Mouse (Mus musculus): ENCODE results near the gene Krt7. TPM values are rescaled to one million over a fixed set of nuclear protein-coding genes. Genes with fewer than 3 reads are reported as not detected.

Krt7 gene
- polyA plus RNA-seq, 1 experiment from 2014 or later, result 108 TPM

DNA sequence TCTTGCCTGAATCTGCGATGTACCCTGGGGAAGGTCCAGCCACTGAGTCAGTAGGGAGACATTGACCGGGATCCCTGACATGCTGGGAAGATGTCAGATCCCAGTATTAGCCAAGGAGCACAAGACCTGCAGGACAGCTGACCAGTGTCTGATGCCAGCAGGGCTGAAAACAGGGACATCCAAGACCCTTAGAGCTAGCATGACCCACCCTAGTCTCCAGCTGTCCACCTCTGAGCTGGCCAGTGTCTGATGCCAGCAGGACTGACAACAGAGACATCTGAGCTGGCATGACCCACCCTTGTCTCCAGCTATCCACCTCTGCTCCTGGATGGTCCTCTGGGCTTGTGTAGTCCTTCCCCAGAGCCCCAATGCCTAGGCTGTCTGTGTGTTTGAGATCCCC lies 43.9 kb upstream of the Krt7 start:
- WGBS, result 52% methylated on average over 2 of the region's 2 CpGs
- ATAC-seq (ENCODE audit: insufficient read depth) (no peak), DNase-seq (no peak)
- Histone ChIP-seq H3K4me1 (ENCODE audit: insufficient read depth) (peaks cover 23% of the 10 kb centered on the region), H3K9ac (peak overlapping the region; percentile 9; the same call in 1 of the 2 replicates), H3K4me2 (no peak overlapping the region), H3K27me3 (ENCODE audit: insufficient read depth, low read length) (no peaks in the 10 kb centered on the region), H3K27ac (ENCODE audit: low read depth) (no peak overlapping the region), H3K36me3 (ENCODE audit: insufficient read depth) (no peaks in the 10 kb centered on the region), H3K9me3 (ENCODE audit: low read depth, low read length) (no peaks in the 10 kb centered on the region), H3K4me3 (ENCODE audit: low read depth, low read length) (no peak overlapping the region)
- TF ChIP-seq CTCF (IDR thresholded peaks at IDR 0.05; ENCODE audit: low read depth), result no peak

DNA sequence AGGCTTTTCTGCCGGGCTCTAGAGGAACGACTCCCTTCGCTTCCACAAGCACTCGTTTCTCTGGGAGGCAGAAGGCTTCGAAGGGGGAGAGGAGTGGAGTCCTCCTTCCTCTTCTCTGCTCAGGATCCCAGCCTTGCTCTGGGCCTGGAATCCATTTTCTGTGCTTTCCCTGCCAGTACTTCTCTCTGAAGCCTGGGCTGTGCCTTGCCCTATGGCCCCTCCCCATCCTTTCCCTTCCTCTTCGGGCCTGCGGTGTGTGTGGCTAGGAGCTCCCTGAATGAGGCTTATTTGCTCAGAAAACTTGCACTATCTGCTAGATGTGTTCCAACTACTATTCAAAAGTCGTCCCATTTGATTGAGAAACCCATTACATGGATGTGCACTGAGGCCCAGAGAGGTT lies 43.3 kb upstream of the Krt7 start:
- TF ChIP-seq CTCF (IDR thresholded peaks at IDR 0.05; ENCODE audit: low read depth), result no peak
- WGBS, result 63% methylated on average over 8 of the region's 8 CpGs
- Histone ChIP-seq H3K4me2 (no peak overlapping the region), H3K4me1 (ENCODE audit: insufficient read depth) (peaks cover 23% of the 10 kb centered on the region), H3K4me3 (ENCODE audit: low read depth, low read length) (no peak overlapping the region), H3K27ac (ENCODE audit: low read depth) (no peak overlapping the region), H3K36me3 (ENCODE audit: insufficient read depth) (no peaks in the 10 kb centered on the region), H3K9ac (no peak overlapping the region), H3K27me3 (ENCODE audit: insufficient read depth, low read length) (no peaks in the 10 kb centered on the region), H3K9me3 (ENCODE audit: low read depth, low read length) (no peaks in the 10 kb centered on the region)
- no peak for ATAC-seq (ENCODE audit: insufficient read depth)
- DNase-seq, result no peak

GRCm38 (mm10) chr15:101368015-101368414 lies 42.8 kb upstream of the Krt7 start:
- Histone ChIP-seq H3K4me2 (no peak overlapping the region), H3K36me3 (ENCODE audit: insufficient read depth) (no peaks in the 10 kb centered on the region), H3K9ac (no peak overlapping the region), H3K4me3 (ENCODE audit: low read depth, low read length) (no peak overlapping the region), H3K9me3 (ENCODE audit: low read depth, low read length) (no peaks in the 10 kb centered on the region), H3K27me3 (ENCODE audit: insufficient read depth, low read length) (no peaks in the 10 kb centered on the region), H3K4me1 (ENCODE audit: insufficient read depth) (peaks cover 23% of the 10 kb centered on the region), H3K27ac (ENCODE audit: low read depth) (no peak overlapping the region)
- TF ChIP-seq CTCF (IDR thresholded peaks at IDR 0.05; ENCODE audit: low read depth), result no peak
- WGBS, result 75% methylated on average over 6 of the region's 6 CpGs
- ATAC-seq (ENCODE audit: insufficient read depth) (no peak), DNase-seq (no peak)

DNA sequence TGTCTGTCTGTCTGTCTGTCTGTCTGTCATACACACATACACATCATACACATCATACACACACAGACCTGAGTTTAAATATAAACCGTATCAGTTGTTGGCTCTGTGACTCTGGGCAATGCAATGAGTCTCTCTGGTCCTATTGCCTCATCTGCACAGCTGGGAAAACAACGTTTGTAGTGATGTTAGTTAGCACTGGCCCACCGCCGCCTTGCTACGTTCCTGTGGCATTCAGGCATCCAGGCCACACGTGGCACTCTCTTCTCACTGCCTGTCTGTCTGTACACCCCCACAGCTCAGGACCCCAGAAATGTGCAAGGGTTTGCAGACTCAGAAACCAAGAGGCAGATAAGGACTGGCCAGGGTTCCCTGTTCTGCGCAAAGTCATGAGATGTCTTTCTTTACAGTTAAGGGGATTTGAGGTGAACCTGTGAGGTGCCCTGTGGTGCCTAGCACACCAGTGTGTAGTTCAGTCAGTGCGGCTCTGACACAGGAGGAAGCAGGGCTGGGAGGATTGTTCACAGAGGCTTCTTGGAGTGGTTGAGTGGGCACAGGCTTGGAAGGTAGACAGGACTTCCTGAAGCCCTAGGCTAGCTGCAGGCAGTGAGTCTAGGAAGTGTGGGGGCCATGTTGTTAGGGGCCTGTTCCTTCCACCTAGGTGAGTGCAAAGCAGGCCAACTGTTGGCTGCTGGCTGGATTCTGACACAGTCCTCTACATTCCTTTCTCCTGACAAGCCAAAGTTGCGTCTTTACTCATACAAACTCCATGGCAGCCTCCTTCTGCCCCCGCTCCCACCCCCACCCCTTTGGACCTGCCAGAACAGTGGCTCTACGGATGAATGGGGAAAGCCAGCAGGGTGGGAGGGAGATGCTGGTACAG lies 42.1 kb upstream of the Krt7 start:
- no peaks in the 10 kb centered on the region for H3K36me3 ChIP-seq (ENCODE audit: insufficient read depth)
- peaks cover 23% of the 10 kb centered on the region for H3K4me1 ChIP-seq (ENCODE audit: insufficient read depth)
- H3K9ac ChIP-seq, result no peak overlapping the region
- no peak overlapping the region for H3K4me3 ChIP-seq (ENCODE audit: low read depth, low read length)
- H3K4me2 ChIP-seq, result no peak overlapping the region; the same call in 1 of the 2 replicates
- no peak for TF ChIP-seq CTCF (IDR thresholded peaks at IDR 0.05; ENCODE audit: low read depth)
- WGBS, result 66% methylated on average over 11 of the region's 11 CpGs
- no peaks in the 10 kb centered on the region for H3K9me3 ChIP-seq (ENCODE audit: low read depth, low read length)
- ATAC-seq (ENCODE audit: insufficient read depth) (no peak), DNase-seq (peak; percentile 28)
- H3K27me3 ChIP-seq (ENCODE audit: insufficient read depth, low read length), result no peaks in the 10 kb centered on the region
- peak overlapping the region; percentile 66 for H3K27ac ChIP-seq (ENCODE audit: low read depth)

- ATAC-seq (ENCODE audit: insufficient read depth), result no peak
- WGBS, result 35% methylated on average over 12 of the region's 12 CpGs
- no peak overlapping the region for H3K4me3 ChIP-seq (ENCODE audit: low read depth, low read length)
Observed at GRCm38 (mm10) chr15:101369382-101370100, 41.3 kb upstream of the Krt7 start.

GRCm38 (mm10) chr15:101370101-101370911 lies 40.5 kb upstream of the Krt7 start, which contains the start of gene Krt80:
TSS of gene Krt80 (minus strand) at chr15:101370162.
- no peak within 1 kb of the TSS for H3K4me3 ChIP-seq (ENCODE audit: low read depth, low read length)
- H3K27ac ChIP-seq (ENCODE audit: low read depth), result peak within 1 kb of the TSS; percentile 91
- 31% methylated on average over 22 of the region's 22 CpGs for WGBS

More at GRCm38 (mm10) chr15:101369382-101370100, 41.3 kb upstream of the Krt7 start:
- Histone ChIP-seq H3K27me3 (ENCODE audit: insufficient read depth, low read length) (no peaks in the 10 kb centered on the region), H3K9me3 (ENCODE audit: low read depth, low read length) (no peaks in the 10 kb centered on the region), H3K36me3 (ENCODE audit: insufficient read depth) (no peaks in the 10 kb centered on the region), H3K27ac (ENCODE audit: low read depth) (peak overlapping the region; percentile 91), H3K4me2 (peak overlapping the region; percentile 33; the same call in 1 of the 2 replicates), H3K9ac (0 out of 2 replicates have a peak overlapping the region, but pooled peaks have one; percentile 34), H3K4me1 (ENCODE audit: insufficient read depth) (peaks cover 23% of the 10 kb centered on the region)
- no peak for DNase-seq
- TF ChIP-seq CTCF (IDR thresholded peaks at IDR 0.05; ENCODE audit: low read depth), result no peak

More at GRCm38 (mm10) chr15:101370101-101370911, 40.5 kb upstream of the Krt7 start, which contains the start of gene Krt80:
- Histone ChIP-seq H3K9me3 (ENCODE audit: low read depth, low read length) (no peaks in the 10 kb centered on the region), H3K36me3 (ENCODE audit: insufficient read depth) (no peaks in the 10 kb centered on the region), H3K9ac (0 out of 2 replicates have a peak within 1 kb of the TSS, but pooled peaks have one; percentile 34), H3K4me2 (peak within 1 kb of the TSS; percentile 33; the same call in 1 of the 2 replicates), H3K4me1 (ENCODE audit: insufficient read depth) (peaks cover 28% of the 10 kb centered on the region), H3K27me3 (ENCODE audit: insufficient read depth, low read length) (no peaks in the 10 kb centered on the region)
- DNase-seq (peak; percentile 95), ATAC-seq (ENCODE audit: insufficient read depth) (peak; percentile 88)
- TF ChIP-seq CTCF (IDR thresholded peaks at IDR 0.05; ENCODE audit: low read depth), result no peak

All from lung, embryonic 14.5 days (tissue).